Mouse (Mus musculus) kidney, postnatal 25 days (tissue): ENCODE measurements around the gene Cmtm5.
"Not testable (repeated sequence)": the region's sequence is repeated elsewhere in the genome, so short reads cannot be mapped to it uniquely, and the experiment has no call there.

Experiments used
- DNase-seq, 2 experiments: peaks; one replicate each; pipeline ENCODE4 v3.0.0; 2021; ENCODE audit warnings: mixed read lengths in 2 of 2

Gene Cmtm5

GRCm38 (mm10) chr14:54960769-54961168 lies 24.7 kb downstream of the Cmtm5 start:
- no peak for DNase-seq

- DNase-seq: no peak
Observed at GRCm38 (mm10) chr14:54961487-54961886, 25.4 kb downstream of the Cmtm5 start.

- DNase-seq: no peak
Observed at GRCm38 (mm10) chr14:54962714-54963113, 26.7 kb downstream of the Cmtm5 start.

GRCm38 (mm10) chr14:54963727-54964126 lies 27.7 kb downstream of the Cmtm5 start:
- no peak for DNase-seq

- DNase-seq: no peak
Observed at GRCm38 (mm10) chr14:54965044-54965443, 29.0 kb downstream of the Cmtm5 start.

- no peak for DNase-seq
Observed at GRCm38 (mm10) chr14:54965631-54966030, 29.6 kb downstream of the Cmtm5 start.

GRCm38 (mm10) chr14:54966320-54966977 lies 30.4 kb downstream of the Cmtm5 start, which contains the start of gene Myh6:
TSS of gene Myh6 (minus strand) at chr14:54966927.
- DNase-seq: no peak

- no peak for DNase-seq
Observed at GRCm38 (mm10) chr14:54967874-54968273, 31.8 kb downstream of the Cmtm5 start.

GRCm38 (mm10) chr14:54968344-54968743 lies 32.3 kb downstream of the Cmtm5 start:
- DNase-seq: no peak

GRCm38 (mm10) chr14:54972786-54973185 lies 36.7 kb downstream of the Cmtm5 start:
- not testable (repeated sequence) for DNase-seq

GRCm38 (mm10) chr14:54974068-54974791 lies 38.2 kb downstream of the Cmtm5 start:
- DNase-seq: no peak

GRCm38 (mm10) chr14:54976633-54977032 lies 40.6 kb downstream of the Cmtm5 start, which contains the start of gene Gm17428:
TSS of gene Gm17428 (plus strand) at chr14:54976933.
- no peak for DNase-seq

GRCm38 (mm10) chr14:54978664-54979063 lies 42.6 kb downstream of the Cmtm5 start:
- no peak for DNase-seq

- no peak for DNase-seq
Observed at GRCm38 (mm10) chr14:54981934-54982333, 45.9 kb downstream of the Cmtm5 start.

GRCm38 (mm10) chr14:54988350-54988874 lies 52.4 kb downstream of the Cmtm5 start:
- not testable (repeated sequence) for DNase-seq
